In the genomic region with DNA sequence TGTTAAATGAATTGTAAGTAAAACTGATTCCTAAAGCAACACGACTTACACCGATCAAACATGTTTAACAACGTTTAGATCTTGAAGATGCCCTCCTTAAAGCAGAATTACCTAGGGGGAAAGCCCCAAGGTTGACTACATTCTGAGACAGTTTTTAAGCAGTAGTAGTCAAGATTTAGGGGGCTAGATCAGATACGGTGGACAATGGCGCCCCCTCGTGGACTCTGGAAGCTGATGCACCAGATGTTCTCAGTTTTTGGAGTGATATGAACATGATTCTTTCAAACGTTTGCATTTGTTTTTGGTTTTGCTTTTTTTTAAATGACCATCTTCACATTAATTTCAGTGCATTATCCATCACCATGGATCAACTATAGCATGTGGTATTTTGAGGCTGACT, we compare ENCODE assay signal across 8 mouse cellular contexts. TPM values are rescaled to one million over a fixed set of nuclear protein-coding genes. Genes with fewer than 3 reads are reported as not detected.
DNase-seq lines count a peak whose midpoint lies in the region; ATAC-seq and TF ChIP-seq lines count a peak whose summit lies in the region.

No protein-coding gene starts in this region.

- peak; percentile 87 for TF ChIP-seq CTCF in cortical plate, adult 2 months (IDR thresholded peaks at IDR 0.05; ENCODE audit: extremely low read depth, insufficient read depth, low read length)
- peak; percentile 78 for TF ChIP-seq CTCF in heart, postnatal 0 days (IDR thresholded peaks at IDR 0.05; ENCODE audit: low read depth)
- peak; percentile 59; the same call in 1 of the 2 replicates for TF ChIP-seq CTCF in spleen, adult 2 months (IDR thresholded peaks at IDR 0.05; ENCODE audit: extremely low read depth, insufficient read depth, insufficient read length, insufficient replicate concordance)

- H3K27me3 ChIP-seq in forebrain, embryonic 11.5 days (ENCODE audit: control insufficient read depth, insufficient read depth, low read length), result no peaks in the 10 kb centered on the region
- H3K27me3 ChIP-seq in forebrain, embryonic 12.5 days, result no peaks in the 10 kb centered on the region
- peaks cover 10% of the 10 kb centered on the region; the same call in 1 of the 2 replicates for H3K27me3 ChIP-seq in heart, postnatal 0 days (ENCODE audit: control insufficient read depth, insufficient read depth, low read length)
- H3K27me3 ChIP-seq in midbrain, embryonic 13.5 days, result no peaks in the 10 kb centered on the region
- no peaks in the 10 kb centered on the region for H3K27me3 ChIP-seq in spleen, adult 2 months (ENCODE audit: control insufficient read depth, insufficient read depth, low read length)

- H3K4me1 ChIP-seq in forebrain, embryonic 11.5 days (replicated peaks; ENCODE audit: control insufficient read depth, insufficient read depth, low read length), result no peaks in the 10 kb centered on the region
- no peaks in the 10 kb centered on the region for H3K4me1 ChIP-seq in forebrain, embryonic 12.5 days
- H3K4me1 ChIP-seq in cortical plate, adult 2 months (ENCODE audit: control insufficient read depth, insufficient read depth, low read length), result no peaks in the 10 kb centered on the region
- peaks cover 2% of the 10 kb centered on the region; the same call in 1 of the 2 replicates for H3K4me1 ChIP-seq in heart, postnatal 0 days (ENCODE audit: control insufficient read depth, insufficient read depth)
- H3K4me1 ChIP-seq in midbrain, embryonic 13.5 days (replicated peaks), result no peaks in the 10 kb centered on the region
- no peaks in the 10 kb centered on the region for H3K4me1 ChIP-seq in spleen, adult 2 months (ENCODE audit: control insufficient read depth, insufficient read depth, insufficient read length)

- no peak overlapping the region for H3K4me3 ChIP-seq in forebrain, embryonic 11.5 days (ENCODE audit: low read depth, low read length)
- H3K4me3 ChIP-seq in forebrain, embryonic 12.5 days (replicated peaks), result no peak overlapping the region
- no peak overlapping the region for H3K4me3 ChIP-seq in cortical plate, adult 2 months (ENCODE audit: insufficient read depth, low read length)
- H3K4me3 ChIP-seq in heart, postnatal 0 days (ENCODE audit: low read depth, low read length), result no peak overlapping the region
- H3K4me3 ChIP-seq in midbrain, embryonic 13.5 days (replicated peaks), result no peak overlapping the region
- H3K4me3 ChIP-seq in spleen, adult 2 months (ENCODE audit: extremely low read depth, insufficient read depth, insufficient read length), result no peak overlapping the region

- no peak overlapping the region for H3K27ac ChIP-seq in forebrain, embryonic 11.5 days (ENCODE audit: low read depth, low read length)
- no peak overlapping the region for H3K27ac ChIP-seq in forebrain, embryonic 12.5 days
- no peak overlapping the region for H3K27ac ChIP-seq in cortical plate, adult 2 months (ENCODE audit: insufficient read depth, low read length)
- no peak overlapping the region for H3K27ac ChIP-seq in heart, postnatal 0 days (ENCODE audit: low read depth)
- no peak overlapping the region for H3K27ac ChIP-seq in midbrain, embryonic 13.5 days
- no peak overlapping the region for H3K27ac ChIP-seq in spleen, adult 2 months (ENCODE audit: insufficient read depth, low read length)

- no peak for TF ChIP-seq EP300 in heart, postnatal 0 days (IDR thresholded peaks at IDR 0.05; ENCODE audit: low read depth)

- ATAC-seq in forebrain, embryonic 11.5 days (replicated peaks; ENCODE audit: low FRiP score), result no peak
- ATAC-seq in forebrain, embryonic 12.5 days (ENCODE audit: low FRiP score), result no peak
- no peak for ATAC-seq in heart, postnatal 0 days (ENCODE audit: insufficient read depth, low read depth)
- ATAC-seq in midbrain, embryonic 13.5 days, result 0 out of 2 replicates have a peak, but pooled peaks have one; percentile 18

- no peaks in the 10 kb centered on the region for H3K36me3 ChIP-seq in forebrain, embryonic 11.5 days (ENCODE audit: control insufficient read depth, insufficient read depth, low read length)
- H3K36me3 ChIP-seq in forebrain, embryonic 12.5 days (replicated peaks), result no peaks in the 10 kb centered on the region
- no peaks in the 10 kb centered on the region for H3K36me3 ChIP-seq in heart, postnatal 0 days (replicated peaks; ENCODE audit: control insufficient read depth, insufficient read depth, low read length)
- no peaks in the 10 kb centered on the region for H3K36me3 ChIP-seq in midbrain, embryonic 13.5 days
- no peaks in the 10 kb centered on the region for H3K36me3 ChIP-seq in spleen, adult 2 months (ENCODE audit: control insufficient read depth, insufficient read depth, low read length)

- H3K4me2 ChIP-seq in forebrain, embryonic 11.5 days (ENCODE audit: low read depth, low read length, severe bottlenecking), result no peak overlapping the region
- no peak overlapping the region for H3K4me2 ChIP-seq in forebrain, embryonic 12.5 days
- no peak overlapping the region for H3K4me2 ChIP-seq in heart, postnatal 0 days (ENCODE audit: low read depth, low read length)
- no peak overlapping the region for H3K4me2 ChIP-seq in midbrain, embryonic 13.5 days (replicated peaks)

- H3K9me3 ChIP-seq in forebrain, embryonic 11.5 days (ENCODE audit: control insufficient read depth, low read length), result no peaks in the 10 kb centered on the region; the same call in 1 of the 2 replicates
- H3K9me3 ChIP-seq in forebrain, embryonic 12.5 days, result peaks cover 5% of the 10 kb centered on the region; the same call in 1 of the 2 replicates
- no peaks in the 10 kb centered on the region; the same call in 1 of the 2 replicates for H3K9me3 ChIP-seq in heart, postnatal 0 days (replicated peaks; ENCODE audit: control insufficient read depth, low read length)
- peaks cover 6% of the 10 kb centered on the region; the same call in 1 of the 2 replicates for H3K9me3 ChIP-seq in midbrain, embryonic 13.5 days

- no peak overlapping the region for H3K9ac ChIP-seq in forebrain, embryonic 11.5 days (ENCODE audit: low read length)
- no peak overlapping the region for H3K9ac ChIP-seq in forebrain, embryonic 12.5 days
- no peak overlapping the region for H3K9ac ChIP-seq in heart, postnatal 0 days (replicated peaks; ENCODE audit: low read depth, low read length)
- no peak overlapping the region for H3K9ac ChIP-seq in midbrain, embryonic 13.5 days (replicated peaks)

- WGBS in forebrain, embryonic 11.5 days, result 14% methylated on average over 7 of the region's 7 CpGs
- 16% methylated on average over 7 of the region's 7 CpGs for WGBS in forebrain, embryonic 12.5 days
- WGBS in heart, postnatal 0 days, result 10% methylated on average over 7 of the region's 7 CpGs
- 16% methylated on average over 7 of the region's 7 CpGs for WGBS in midbrain, embryonic 13.5 days
- WGBS in spleen, adult 2 months, result 9% methylated on average over 7 of the region's 7 CpGs

- no peak for TF ChIP-seq POLR2A in cortical plate, adult 2 months (IDR thresholded peaks at IDR 0.05; ENCODE audit: extremely low read depth, insufficient read depth, low read length)
- no peak for TF ChIP-seq POLR2A in spleen, adult 2 months (IDR thresholded peaks at IDR 0.05; ENCODE audit: low read depth, low read length)

- DNase-seq in forebrain, embryonic 11.5 days (ENCODE audit: low spot score), result peak; percentile 82
- DNase-seq in adrenal gland, adult 2 months, result peak; percentile 66
- peak; percentile 67 for DNase-seq in heart, postnatal 0 days (ENCODE audit: low spot score)
- peak; percentile 21 for DNase-seq in left cerebral cortex, adult 11 months (ENCODE audit: low spot score)
- DNase-seq in spleen, adult 2 months (ENCODE audit: low read depth in 1 of 2, low spot score in 2 of 2), result peak; percentile 30 to 56

RNA-seq across cellular contexts. Expression of gene Enpp4, which starts 24.8 kb away (rescaled TPM):
- polyA plus RNA-seq in forebrain, embryonic 11.5 days (2014; fragmentation: Nextera tagmentation; extraction: Ambion mirVana), result 4.5 and 5.0 TPM in 2 replicates
- 4.3 and 4.8 TPM in 2 replicates for polyA plus RNA-seq in forebrain, embryonic 12.5 days (2016; fragmentation: Nextera tagmentation; extraction: Ambion mirVana)
- total RNA-seq in adrenal gland, adult 2 months (2021), result 10 to 100 TPM; 10.2 to 12.9 TPM
- 1.5 and 1.8 TPM in 2 replicates for polyA plus RNA-seq in adrenal gland, adult 2 months (2012; rRNA removed)
- 12.6 and 14.4 TPM in 2 replicates for polyA plus RNA-seq in cortical plate, adult 2 months (2012; rRNA removed)
- total RNA-seq in heart, postnatal 0 days (2014; rRNA removed; ENCODE audit: low replicate concordance), result 9.0 and 9.3 TPM in 2 replicates
- 9.0 and 9.3 TPM in 2 replicates for polyA plus RNA-seq in heart, postnatal 0 days (2015; fragmentation: Nextera tagmentation; extraction: Ambion mirVana)
- 4.0 and 4.5 TPM in 2 replicates for polyA plus RNA-seq in midbrain, embryonic 13.5 days (2015; fragmentation: Nextera tagmentation; extraction: Ambion mirVana)
- 3.3 and 3.4 TPM in 2 replicates for polyA plus RNA-seq in spleen, adult 2 months (2012; rRNA removed)

RNA-seq across cellular contexts. Expression of gene Enpp5, which starts 51.8 kb away (rescaled TPM):
- polyA plus RNA-seq in forebrain, embryonic 11.5 days (2014; fragmentation: Nextera tagmentation; extraction: Ambion mirVana), result 8.1 and 10.9 TPM in 2 replicates
- 25.5 and 25.9 TPM in 2 replicates for polyA plus RNA-seq in forebrain, embryonic 12.5 days (2016; fragmentation: Nextera tagmentation; extraction: Ambion mirVana)
- total RNA-seq in adrenal gland, adult 2 months (2021), result 10 to 100 TPM; 59.2 to 63.9 TPM
- 8.6 and 9.2 TPM in 2 replicates for polyA plus RNA-seq in adrenal gland, adult 2 months (2012; rRNA removed)
- 204 and 216 TPM in 2 replicates for polyA plus RNA-seq in cortical plate, adult 2 months (2012; rRNA removed)
- total RNA-seq in heart, postnatal 0 days (2014; rRNA removed; ENCODE audit: low replicate concordance), result 7.3 and 13.4 TPM in 2 replicates
- 11.3 and 11.9 TPM in 2 replicates for polyA plus RNA-seq in heart, postnatal 0 days (2015; fragmentation: Nextera tagmentation; extraction: Ambion mirVana)
- polyA plus RNA-seq in midbrain, embryonic 13.5 days (2015; fragmentation: Nextera tagmentation; extraction: Ambion mirVana), result 66.5 and 67.7 TPM in 2 replicates
- polyA plus RNA-seq in spleen, adult 2 months (2012; rRNA removed), result 4.9 and 5.4 TPM in 2 replicates

RNA-seq across cellular contexts. Expression of gene Clic5, which starts 58.0 kb away (rescaled TPM):
- polyA plus RNA-seq in forebrain, embryonic 11.5 days (2014; fragmentation: Nextera tagmentation; extraction: Ambion mirVana), result 0.16 and 0.19 TPM in 2 replicates
- 0.21 and 0.43 TPM in 2 replicates for polyA plus RNA-seq in forebrain, embryonic 12.5 days (2016; fragmentation: Nextera tagmentation; extraction: Ambion mirVana)
- total RNA-seq in adrenal gland, adult 2 months (2021), result 10 to 100 TPM; 18.6 to 25.3 TPM
- polyA plus RNA-seq in adrenal gland, adult 2 months (2012; rRNA removed), result 1.3 and 1.5 TPM in 2 replicates
- 3.3 and 3.6 TPM in 2 replicates for polyA plus RNA-seq in cortical plate, adult 2 months (2012; rRNA removed)
- 37.0 and 55.8 TPM in 2 replicates for total RNA-seq in heart, postnatal 0 days (2014; rRNA removed; ENCODE audit: low replicate concordance)
- 15.5 and 17.8 TPM in 2 replicates for polyA plus RNA-seq in heart, postnatal 0 days (2015; fragmentation: Nextera tagmentation; extraction: Ambion mirVana)
- polyA plus RNA-seq in midbrain, embryonic 13.5 days (2015; fragmentation: Nextera tagmentation; extraction: Ambion mirVana), result 0.70 and 0.72 TPM in 2 replicates
- polyA plus RNA-seq in spleen, adult 2 months (2012; rRNA removed), result 5.5 and 5.6 TPM in 2 replicates

Comparison
In these comparisons a context has a peak if more than half of its experiments do, and no peak if none do; other contexts are left out.
1. DNase-seq: peak in every context shown above with its lines; median percentile 82 in forebrain, embryonic 11.5 days; 67 in heart, postnatal 0 days; 66 in adrenal gland, adult 2 months; 43 in spleen, adult 2 months; 21 in left cerebral cortex, adult 11 months.